ENCODE assay signal across 14 mouse cellular contexts in genomic region chr16:31510097-31510496, GRCm38 (mm10).
A peak's percentile ranks its signal among the peaks of the same experiment; 100 is the strongest.
DNase-seq lines count a peak whose midpoint lies in the region; ATAC-seq and TF ChIP-seq lines count a peak whose summit lies in the region.
"Had no signal": no experiment of that assay in that cellular context is flagged by ENCODE, and none has a peak within 500 bp of the region (broad histone marks: within the 10 kb centered on the region; RNA-seq: fewer than 3 reads in every experiment).

No protein-coding gene starts in this region.

- peak; percentile 91 for DNase-seq in heart, adult 11 months
- DNase-seq in heart, postnatal 36 days = no peak
- peak; percentile 10 for DNase-seq in R1 (ENCODE audit: low read depth, low spot score)
- peak; percentile 4 for DNase-seq in splenic B cell, adult 2 months (ENCODE audit: low read depth, low spot score)
- no peak for DNase-seq in cerebellum, postnatal 14 days
- DNase-seq: adrenal gland, postnatal 25 days; B cell, adult 2 months; lung, postnatal 4 days; thymus, postnatal 36 days had no signal

- TF ChIP-seq CTCF in C2C12 (IDR thresholded peaks at IDR 0.05; ENCODE audit: control insufficient read depth, insufficient read depth, insufficient read length) = no peak

- ATAC-seq in frontal cortex, adult (ENCODE audit: low TSS enrichment) = no peak

- intact Hi-C loops in heart, postnatal 36 days (cut with DNase I) = no loop called here

- H3K4me3 ChIP-seq in C2C12 (ENCODE audit: insufficient read depth, poor library complexity, severe bottlenecking) = no peak overlapping the region
- H3K4me3 ChIP-seq: heart, embryonic 13.5 days; hindbrain, embryonic 12.5 days; midbrain, embryonic 12.5 days had no signal

- H3K79me3 ChIP-seq in C2C12 (ENCODE audit: low read depth) = no peaks in the 10 kb centered on the region

- no peaks in the 10 kb centered on the region for H3K36me3 ChIP-seq in C2C12 (ENCODE audit: control insufficient read depth, insufficient read depth)
- H3K36me3 ChIP-seq in splenic B cell, adult 2 months (ENCODE audit: control insufficient read depth, insufficient read depth, low read length, poor library complexity, severe bottlenecking) = no peaks in the 10 kb centered on the region
- H3K36me3 ChIP-seq: heart, embryonic 13.5 days; hindbrain, embryonic 12.5 days; midbrain, embryonic 12.5 days had no signal

- no peaks in the 10 kb centered on the region for H3K79me2 ChIP-seq in C2C12 (ENCODE audit: control insufficient read depth, insufficient read depth)

- no peak overlapping the region for H3ac ChIP-seq in C2C12 (ENCODE audit: control insufficient read depth, insufficient read length, low read depth)

- no peaks in the 10 kb centered on the region for H3K27me3 ChIP-seq in C2C12 (ENCODE audit: control insufficient read depth, insufficient read depth, insufficient read length)
- H3K27me3 ChIP-seq in splenic B cell, adult 2 months (ENCODE audit: control insufficient read depth, insufficient read depth, low read length, poor library complexity, severe bottlenecking) = no peaks in the 10 kb centered on the region
- H3K27me3 ChIP-seq: heart, embryonic 13.5 days had no signal

TF ChIP-seq in C2C12, 6 proteins besides CTCF, POLR2A, EP300 and RAD21:
- TF ChIP-seq USF1 (IDR thresholded peaks at IDR 0.05; ENCODE audit: low read depth) (no peak), FOSL1 (IDR thresholded peaks at IDR 0.05; ENCODE audit: insufficient read depth, low read length, poor library complexity, severe bottlenecking) (no peak), MYOD1 (IDR thresholded peaks at IDR 0.05; ENCODE audit: control insufficient read depth, insufficient read length, low read depth) (peak; percentile 8)

Comparison
In these comparisons a context has a peak if more than half of its experiments do, and no peak if none do; other contexts are left out.
1. DNase-seq: peak in heart, adult 11 months (single experiment), R1 (single experiment) and splenic B cell, adult 2 months (single experiment); none in heart, postnatal 36 days (0 of 2) and cerebellum, postnatal 14 days (0 of 2).